Mouse (Mus musculus): Measurements from ENCODE around the gene Cep170b. TPM values are rescaled to one million over a fixed set of nuclear protein-coding genes. Genes with fewer than 3 reads are reported as not detected.

Gene Cep170b
- polyA plus RNA-seq, 1 experiment, result 102 TPM

DNA sequence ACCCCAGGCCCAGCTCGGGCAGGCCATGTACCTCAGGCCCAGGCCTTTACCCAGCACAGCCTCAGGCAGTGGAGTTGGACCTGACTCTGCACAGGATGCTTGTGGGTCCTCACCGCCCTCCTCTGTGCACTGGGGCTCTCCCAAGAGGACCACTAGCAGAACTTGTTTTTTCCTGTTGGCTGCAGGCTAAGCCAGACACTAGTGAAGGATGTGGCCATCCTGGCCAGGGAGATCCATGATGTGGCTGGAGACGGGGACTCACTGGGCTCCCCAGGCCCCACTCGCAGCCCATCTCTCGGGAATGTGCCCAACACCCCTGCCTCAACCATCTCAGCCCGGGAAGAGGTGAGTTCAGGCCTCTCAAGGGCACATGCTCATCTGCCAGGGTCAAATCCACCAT is 22.5 kb downstream of the Cep170b start:
- Histone ChIP-seq H3K27me3 (ENCODE audit: control insufficient read depth, insufficient read depth, low read length) (no peaks in the 10 kb centered on the region), H3K4me1 (ENCODE audit: control insufficient read depth, insufficient read depth, low read length) (peaks cover 43% of the 10 kb centered on the region), H3K27ac (ENCODE audit: insufficient read depth, low read length) (no peak overlapping the region), H3K4me3 (replicated peaks; ENCODE audit: insufficient read depth, low read depth, low read length) (no peak overlapping the region)
- WGBS, result 47% methylated on average over 6 of the region's 6 CpGs
- peak in 1 of 2 experiments; percentile 18 for DNase-seq
- TF ChIP-seq CTCF (IDR thresholded peaks at IDR 0.05; ENCODE audit: borderline replicate concordance, insufficient read depth, low read depth, low read length), result no peak
- no peak for TF ChIP-seq POLR2A (IDR thresholded peaks at IDR 0.05; ENCODE audit: borderline replicate concordance, insufficient read depth, low read length)

DNA sequence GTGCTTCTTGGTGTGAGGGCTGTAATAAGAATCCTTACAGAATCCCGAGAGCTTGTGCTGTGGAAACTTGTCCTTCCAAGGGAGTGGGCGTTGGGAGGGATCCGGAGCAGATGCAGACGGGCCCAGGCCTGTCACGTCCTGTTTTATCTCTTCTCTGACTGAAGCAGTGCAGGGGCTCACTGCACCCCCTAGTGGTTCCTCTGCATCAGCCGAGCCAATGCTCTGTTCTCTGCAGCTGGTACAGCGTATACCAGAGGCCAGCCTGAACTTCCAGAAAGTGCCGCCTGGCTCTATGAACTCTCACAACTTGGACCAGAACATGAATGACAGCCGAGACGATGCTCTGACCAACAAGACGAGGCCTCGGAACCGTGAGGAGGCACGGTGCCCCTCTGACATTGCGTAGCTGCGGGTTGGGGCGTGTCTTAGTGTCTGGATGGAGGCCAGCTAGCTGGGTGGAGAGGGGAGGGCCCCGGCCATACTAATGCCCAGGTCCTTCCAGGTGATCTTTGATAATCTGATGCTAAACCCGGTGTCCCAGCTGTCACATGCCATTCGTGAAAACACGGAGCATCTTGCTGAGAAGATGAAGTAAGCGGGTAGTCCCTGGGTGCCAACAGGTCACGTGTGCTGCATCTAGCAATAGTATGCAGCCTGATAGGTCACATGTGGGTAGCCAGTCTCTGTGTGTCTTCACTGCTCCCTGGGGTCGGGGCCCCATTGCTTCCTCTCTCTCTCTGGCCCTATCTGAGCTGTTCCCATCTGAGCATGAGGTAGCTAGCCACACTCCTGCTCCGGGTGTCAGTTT is 23.1 kb downstream of the Cep170b start:
- H3K27ac ChIP-seq (ENCODE audit: insufficient read depth, low read length), result no peak overlapping the region
- DNase-seq, result peak; percentile 70 to 74
- no peaks in the 10 kb centered on the region for H3K27me3 ChIP-seq (ENCODE audit: control insufficient read depth, insufficient read depth, low read length)
- peaks cover 37% of the 10 kb centered on the region for H3K4me1 ChIP-seq (ENCODE audit: control insufficient read depth, insufficient read depth, low read length)
- no peak overlapping the region for H3K4me3 ChIP-seq (replicated peaks; ENCODE audit: insufficient read depth, low read depth, low read length)
- peak; percentile 74 for TF ChIP-seq CTCF (IDR thresholded peaks at IDR 0.05; ENCODE audit: borderline replicate concordance, insufficient read depth, low read depth, low read length)
- no peak for TF ChIP-seq POLR2A (IDR thresholded peaks at IDR 0.05; ENCODE audit: borderline replicate concordance, insufficient read depth, low read length)
- 32% methylated on average over 25 of the region's 25 CpGs for WGBS

DNA sequence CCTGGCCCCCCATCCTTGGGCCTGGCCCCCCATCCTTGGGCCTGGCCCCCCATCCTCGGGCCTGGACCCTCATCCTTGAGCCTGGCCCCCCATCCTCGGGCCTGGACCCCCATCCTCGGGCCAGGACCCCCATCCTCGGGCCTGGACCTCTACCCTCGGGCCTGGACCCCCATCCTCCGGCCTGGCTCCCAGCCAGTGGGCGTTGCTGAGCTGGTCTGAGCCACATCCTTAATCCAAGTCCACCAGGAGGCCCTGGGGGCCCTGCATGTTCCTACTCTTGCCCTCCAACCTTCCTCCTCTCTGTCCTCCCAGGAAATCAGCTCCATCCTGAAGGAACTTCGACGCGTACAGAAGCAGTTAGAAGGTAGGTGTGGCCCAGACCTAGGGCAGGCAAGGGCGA is 24.0 kb downstream of the Cep170b start:
- H3K27me3 ChIP-seq (ENCODE audit: control insufficient read depth, insufficient read depth, low read length), result no peaks in the 10 kb centered on the region
- peaks cover 30% of the 10 kb centered on the region for H3K4me1 ChIP-seq (ENCODE audit: control insufficient read depth, insufficient read depth, low read length)
- peak in 1 of 2 experiments; percentile 21 for DNase-seq
- H3K4me3 ChIP-seq (replicated peaks; ENCODE audit: insufficient read depth, low read depth, low read length), result no peak overlapping the region
- TF ChIP-seq CTCF (IDR thresholded peaks at IDR 0.05; ENCODE audit: borderline replicate concordance, insufficient read depth, low read depth, low read length), result no peak
- no peak for TF ChIP-seq POLR2A (IDR thresholded peaks at IDR 0.05; ENCODE audit: borderline replicate concordance, insufficient read depth, low read length)
- WGBS, result 68% methylated on average over 11 of the region's 11 CpGs
- H3K27ac ChIP-seq (ENCODE audit: insufficient read depth, low read length), result no peak overlapping the region

DNA sequence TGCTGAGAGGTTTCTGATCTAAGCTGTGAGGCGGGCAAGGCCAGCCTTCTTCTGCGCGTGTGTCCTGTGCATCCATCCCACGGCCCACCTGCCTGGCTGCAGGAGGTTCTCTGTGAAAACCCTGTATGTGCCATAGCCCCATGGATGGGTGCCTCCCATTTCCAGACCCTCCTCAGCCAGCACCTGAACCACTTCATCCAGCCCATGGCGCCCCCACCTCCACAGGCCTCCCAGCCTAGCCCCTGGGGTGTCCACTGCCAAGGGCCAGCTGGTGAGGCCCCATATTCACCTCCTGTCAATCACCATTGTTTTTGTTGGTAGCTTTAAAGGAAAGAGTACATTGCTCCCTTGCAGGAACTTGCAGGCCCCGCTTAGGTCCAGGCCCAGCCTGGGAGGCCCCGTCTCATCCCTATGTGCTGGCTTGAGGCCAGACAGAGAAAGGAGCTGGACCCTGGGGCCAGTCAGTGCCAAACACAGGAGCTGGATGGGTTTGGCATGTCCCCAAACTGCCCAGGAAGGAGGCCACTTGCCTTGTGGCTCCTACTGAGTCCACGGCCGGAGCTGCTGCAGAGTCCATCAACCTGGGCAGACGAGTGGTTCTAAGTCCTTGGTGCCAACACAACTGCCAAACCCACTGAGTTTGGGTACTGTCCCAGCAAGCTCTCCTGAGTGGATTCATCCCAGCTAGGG is 24.8 kb downstream of the Cep170b start:
- peak in 1 of 2 experiments; percentile 41 for DNase-seq
- no peak for TF ChIP-seq CTCF (IDR thresholded peaks at IDR 0.05; ENCODE audit: borderline replicate concordance, insufficient read depth, low read depth, low read length)
- Histone ChIP-seq H3K27me3 (ENCODE audit: control insufficient read depth, insufficient read depth, low read length) (no peaks in the 10 kb centered on the region), H3K4me3 (replicated peaks; ENCODE audit: insufficient read depth, low read depth, low read length) (no peak overlapping the region), H3K27ac (ENCODE audit: insufficient read depth, low read length) (no peak overlapping the region), H3K4me1 (ENCODE audit: control insufficient read depth, insufficient read depth, low read length) (peaks cover 21% of the 10 kb centered on the region)
- 54% methylated on average over 10 of the region's 10 CpGs for WGBS

DNA sequence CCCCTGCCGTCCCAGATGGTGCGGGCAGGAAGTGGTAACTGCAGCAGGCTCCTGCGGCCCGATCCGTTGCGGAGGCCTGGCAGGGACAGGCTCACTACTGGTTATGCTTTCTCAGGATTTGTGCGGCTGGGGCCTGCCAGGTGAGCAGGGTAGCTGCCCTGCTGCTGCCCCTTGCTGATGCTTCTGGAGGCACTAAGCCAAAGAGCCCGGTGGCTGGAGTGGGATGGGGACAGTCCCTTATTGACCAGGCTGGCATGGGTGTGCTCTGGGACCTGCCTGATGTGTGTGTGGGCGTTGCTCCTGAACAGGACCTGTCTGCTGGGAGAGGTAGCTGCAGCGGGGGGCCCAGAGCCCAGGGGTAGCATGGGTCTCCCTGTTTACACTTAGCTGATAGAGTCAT is 25.5 kb downstream of the Cep170b start:
- peaks cover 18% of the 10 kb centered on the region for H3K4me1 ChIP-seq (ENCODE audit: control insufficient read depth, insufficient read depth, low read length)
- H3K27ac ChIP-seq (ENCODE audit: insufficient read depth, low read length), result no peak overlapping the region; the same call in 1 of the 2 replicates
- no peaks in the 10 kb centered on the region for H3K27me3 ChIP-seq (ENCODE audit: control insufficient read depth, insufficient read depth, low read length)
- peak in 1 of 2 experiments; percentile 34 for DNase-seq
- no peak for TF ChIP-seq POLR2A (IDR thresholded peaks at IDR 0.05; ENCODE audit: borderline replicate concordance, insufficient read depth, low read length)
- H3K4me3 ChIP-seq (replicated peaks; ENCODE audit: insufficient read depth, low read depth, low read length), result no peak overlapping the region
- 40% methylated on average over 10 of the region's 10 CpGs for WGBS

DNA sequence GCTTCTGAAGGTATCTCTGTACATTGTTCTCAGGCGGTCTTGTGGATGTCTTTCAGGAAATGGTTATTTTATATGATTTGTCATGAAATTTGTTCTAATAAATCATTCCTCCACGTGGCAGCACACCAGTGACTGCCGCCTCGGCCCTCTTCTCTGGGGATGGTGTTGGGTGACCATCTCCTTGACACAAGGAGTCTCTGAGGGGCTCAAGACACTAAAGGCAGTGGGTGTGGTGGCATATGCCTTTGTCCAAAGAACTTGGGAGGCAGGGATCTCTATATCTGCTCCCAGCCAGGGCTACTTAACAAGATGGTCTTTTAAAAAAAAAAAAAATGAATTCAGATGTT is 26.2 kb downstream of the Cep170b start:
- Histone ChIP-seq H3K4me3 (replicated peaks; ENCODE audit: insufficient read depth, low read depth, low read length) (no peak overlapping the region), H3K4me1 (ENCODE audit: control insufficient read depth, insufficient read depth, low read length) (peaks cover 18% of the 10 kb centered on the region), H3K27ac (ENCODE audit: insufficient read depth, low read length) (no peak overlapping the region), H3K27me3 (ENCODE audit: control insufficient read depth, insufficient read depth, low read length) (no peaks in the 10 kb centered on the region)
- peak; percentile 15 to 43 for DNase-seq
- WGBS, result 87% methylated on average over 4 of the region's 4 CpGs
- TF ChIP-seq CTCF (IDR thresholded peaks at IDR 0.05; ENCODE audit: borderline replicate concordance, insufficient read depth, low read depth, low read length) (no peak), POLR2A (IDR thresholded peaks at IDR 0.05; ENCODE audit: borderline replicate concordance, insufficient read depth, low read length) (no peak)

DNA sequence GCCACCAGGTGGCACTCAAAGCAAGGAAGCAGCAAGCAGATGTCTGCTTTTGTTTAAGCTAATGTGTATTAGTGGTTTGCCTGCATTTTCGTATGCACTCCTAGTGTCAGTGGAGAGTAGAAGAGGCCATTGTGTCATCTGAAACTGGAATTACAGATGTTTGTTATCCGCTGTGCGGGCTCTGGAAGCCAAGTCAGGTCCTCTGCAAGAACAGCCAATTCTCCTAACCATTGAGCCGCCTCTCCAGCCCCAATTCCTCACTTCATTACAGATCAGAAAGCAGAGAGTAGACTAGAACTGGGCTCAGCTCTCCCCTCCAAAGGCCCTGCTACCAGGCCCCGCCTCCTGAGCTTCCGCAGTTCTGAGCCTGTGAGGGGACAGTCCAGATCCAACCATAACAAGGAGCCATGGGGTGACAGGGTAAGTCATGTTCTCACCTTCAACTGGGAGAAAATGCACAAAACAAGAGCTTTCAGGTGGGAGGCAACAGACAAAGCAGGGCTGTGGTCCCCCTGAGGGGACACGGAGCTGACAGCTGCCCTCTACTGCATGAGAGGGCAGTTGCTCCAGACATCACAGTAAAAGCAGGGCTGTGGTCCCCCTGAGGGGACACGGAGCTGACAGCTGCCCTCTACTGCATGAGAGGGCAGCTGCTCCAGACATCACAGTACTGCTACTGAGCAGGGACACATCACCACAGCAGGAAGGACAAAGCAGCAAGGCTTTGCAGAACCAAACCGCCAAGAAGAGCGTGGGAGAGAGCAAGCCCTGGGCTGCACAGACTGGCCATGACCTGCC is 26.8 kb downstream of the Cep170b start:
- Histone ChIP-seq H3K27me3 (ENCODE audit: control insufficient read depth, insufficient read depth, low read length) (no peaks in the 10 kb centered on the region), H3K27ac (ENCODE audit: insufficient read depth, low read length) (no peak overlapping the region), H3K4me1 (ENCODE audit: control insufficient read depth, insufficient read depth, low read length) (peaks cover 18% of the 10 kb centered on the region), H3K4me3 (replicated peaks; ENCODE audit: insufficient read depth, low read depth, low read length) (no peak overlapping the region)
- WGBS, result 31% methylated on average over 10 of the region's 10 CpGs
- peak in 1 of 2 experiments; percentile 19 for DNase-seq
- peak; percentile 32; the same call in 1 of the 2 replicates for TF ChIP-seq CTCF (IDR thresholded peaks at IDR 0.05; ENCODE audit: borderline replicate concordance, insufficient read depth, low read depth, low read length)
- TF ChIP-seq POLR2A (IDR thresholded peaks at IDR 0.05; ENCODE audit: borderline replicate concordance, insufficient read depth, low read length), result no peak

All from cerebellum, adult 2 months (tissue).